Mouse (Mus musculus) megakaryocyte, embryonic 14.5 days (primary cell): Measurements from ENCODE around the gene Slc25a23.

Source experiments
- FLI1 ChIP-seq: IDR thresholded peaks from 2 replicates; pipeline ENCODE4 v1.6.1; 2012; ENCODE audit warnings: low read length, inconsistent platforms, mixed read lengths
- GATA1 ChIP-seq: IDR thresholded peaks from 3 replicates; pipeline ENCODE4 v1.6.1; 2012; ENCODE audit warnings: mixed read lengths, low read length, inconsistent platforms, borderline replicate concordance

GRCm38 (mm10) chr17:57001228-57001627 is 58.4 kb downstream of the Slc25a23 start:
- no peak for TF ChIP-seq GATA1
- TF ChIP-seq FLI1: no peak
